Mouse (Mus musculus): ENCODE measurements around the gene Chsy1.

The Chsy1 gene

DNA sequence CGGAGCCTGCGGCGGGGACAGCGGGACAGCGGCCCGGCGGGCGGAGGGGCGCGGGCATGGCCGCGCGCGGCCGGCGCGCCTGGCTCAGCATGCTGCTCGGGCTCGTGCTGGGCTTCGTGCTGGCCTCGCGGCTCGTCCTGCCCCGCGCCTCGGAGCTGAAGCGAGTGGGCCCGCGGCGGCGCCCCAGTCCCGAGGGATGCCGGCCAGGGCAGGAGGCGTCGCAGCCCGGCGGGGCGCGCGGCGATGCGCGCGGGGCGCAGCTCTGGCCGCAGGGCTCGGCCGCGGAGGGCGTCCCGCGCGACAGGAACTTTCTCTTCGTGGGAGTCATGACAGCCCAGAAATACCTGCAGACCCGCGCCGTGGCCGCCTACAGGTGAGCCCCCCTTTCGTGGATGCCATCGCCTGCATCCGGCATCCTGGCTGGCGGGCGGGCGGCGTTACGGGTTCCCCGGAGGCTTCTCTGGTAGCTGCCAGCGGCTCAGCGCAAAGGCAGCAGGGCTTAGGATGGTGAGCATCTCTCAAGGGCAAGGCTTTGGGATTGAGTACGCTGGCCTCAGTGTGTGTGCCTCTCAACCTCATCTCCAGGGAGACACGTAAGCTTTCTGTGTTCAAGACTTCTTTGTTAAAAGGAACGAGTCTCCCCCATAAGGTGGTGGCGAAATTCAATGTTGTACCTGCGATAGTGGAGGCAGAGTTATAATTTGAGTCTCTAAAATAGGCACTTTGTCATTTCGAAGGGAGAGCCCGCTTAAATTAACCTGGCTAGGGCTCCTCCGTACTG lies 730 bp downstream of the Chsy1 start:
- DNase-seq (ENCODE audit: extremely low spot score, low spot score) = peak; percentile 67

DNA sequence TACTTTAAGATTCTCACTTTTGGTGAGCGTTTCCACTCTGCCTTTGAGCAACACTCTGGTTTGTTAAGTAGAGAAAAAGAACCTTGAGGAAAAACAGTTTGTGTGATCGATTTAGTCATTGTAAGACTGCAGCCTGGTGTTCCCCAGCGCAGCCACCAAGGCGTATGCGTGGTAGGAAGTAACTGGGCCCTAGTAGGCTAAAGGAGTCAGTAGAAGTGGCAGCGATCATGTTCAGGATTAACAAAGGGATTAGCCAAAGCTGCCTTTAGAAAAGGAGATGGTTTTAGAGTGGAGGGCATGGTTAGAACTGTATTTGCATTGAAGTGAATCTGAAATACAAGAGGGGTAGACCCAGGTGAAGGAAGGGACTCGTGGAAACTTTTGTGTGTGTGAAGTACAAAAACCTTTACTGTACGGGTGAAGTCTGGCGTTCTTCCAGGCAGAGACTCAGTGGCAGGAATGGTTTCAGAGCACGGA lies 1.4 kb downstream of the Chsy1 start:
- DNase-seq (ENCODE audit: extremely low spot score, low spot score) = no peak

DNA sequence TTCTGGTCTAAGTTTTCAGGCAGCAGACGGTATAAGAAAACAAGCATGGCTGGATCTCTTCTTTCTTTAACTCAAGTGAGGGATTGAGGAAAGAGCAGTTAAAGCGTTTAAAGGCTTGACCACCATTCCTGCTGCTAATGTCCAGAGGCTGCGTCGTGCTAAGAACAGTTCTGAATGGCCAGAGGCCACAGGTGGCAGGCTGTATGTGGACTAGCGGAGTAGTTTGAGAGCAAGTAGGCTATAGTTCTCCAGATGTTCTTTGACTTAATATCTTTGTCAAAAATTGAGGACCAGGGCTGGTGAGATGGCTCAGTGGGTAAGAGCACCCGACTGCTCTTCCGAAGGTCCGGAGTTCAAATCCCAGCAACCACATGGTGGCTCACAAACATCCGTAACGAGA lies 1.9 kb downstream of the Chsy1 start:
- DNase-seq (ENCODE audit: extremely low spot score, low spot score) = no peak

- DNase-seq (ENCODE audit: extremely low spot score, low spot score) = no peak
Observed at GRCm38 (mm10) chr7:66113561-66113960, 4.2 kb downstream of the Chsy1 start.

DNA sequence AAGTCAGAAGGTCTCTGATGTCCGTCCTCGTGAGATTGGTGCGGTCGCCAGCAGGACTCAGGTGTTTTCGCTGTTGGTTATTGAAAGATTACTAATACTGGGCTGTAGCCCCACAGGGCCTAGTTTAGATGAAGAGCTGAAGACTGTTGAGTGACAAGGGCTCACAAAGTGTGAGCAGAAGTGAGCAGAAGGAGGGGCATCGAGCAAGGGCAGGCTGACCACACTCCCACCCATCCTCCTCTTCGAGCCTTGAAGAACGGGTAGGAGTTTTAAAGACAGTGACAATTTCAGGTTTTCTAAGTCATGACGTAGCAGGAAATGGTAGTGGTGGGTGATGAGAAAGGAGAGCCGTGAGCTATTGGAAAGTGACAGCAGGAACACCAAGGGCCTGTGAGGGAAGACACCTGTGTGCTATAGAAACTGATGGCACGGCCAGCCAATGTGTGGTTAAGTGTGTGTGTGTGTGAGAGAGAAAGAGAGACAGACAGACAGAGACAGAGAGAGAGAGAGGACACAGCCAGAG lies 6.6 kb downstream of the Chsy1 start:
- no peak for DNase-seq (ENCODE audit: extremely low spot score, low spot score)

GRCm38 (mm10) chr7:66116906-66117482 lies 7.7 kb downstream of the Chsy1 start:
- no peak for DNase-seq (ENCODE audit: extremely low spot score, low spot score)

DNA sequence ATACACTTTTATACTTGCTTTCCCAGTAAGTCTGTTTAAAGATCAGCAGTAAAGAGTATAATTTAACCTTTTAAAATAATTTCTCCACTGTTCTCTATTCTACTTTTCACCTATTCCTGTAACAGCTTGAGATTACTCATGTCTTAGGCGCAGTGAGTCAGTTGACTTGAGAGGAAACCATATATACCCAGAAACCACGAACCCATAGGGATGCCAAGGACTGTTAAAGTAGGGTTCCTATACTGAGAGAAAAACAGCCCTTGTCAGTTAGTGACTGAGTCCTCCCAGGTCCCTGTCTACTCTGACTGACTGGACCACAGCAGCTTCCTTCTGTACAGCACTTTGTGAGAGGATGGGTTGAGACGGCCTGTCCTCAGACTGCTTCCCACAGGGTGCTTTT lies 8.7 kb downstream of the Chsy1 start:
- DNase-seq (ENCODE audit: extremely low spot score, low spot score) = no peak

DNA sequence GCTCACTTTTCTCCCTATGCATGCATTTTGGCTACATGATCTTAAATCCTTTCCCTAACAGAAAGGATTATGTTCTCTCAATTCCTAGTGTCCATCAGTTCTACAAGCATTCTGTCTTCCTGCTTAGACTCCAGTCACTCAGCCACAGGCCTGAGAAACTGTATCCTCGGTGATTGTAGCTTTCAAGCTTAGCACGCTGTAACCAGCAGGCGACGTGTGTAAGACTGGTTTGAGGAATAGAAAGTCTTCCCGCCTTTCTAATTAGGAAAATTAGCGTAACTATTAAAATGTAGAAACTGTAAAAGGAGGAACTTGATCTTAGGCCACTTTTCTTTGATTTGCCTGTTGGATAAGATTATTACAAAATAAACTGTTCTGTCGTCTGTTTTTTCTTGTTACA lies 9.5 kb downstream of the Chsy1 start:
- no peak for DNase-seq (ENCODE audit: extremely low spot score, low spot score)

- no peak for DNase-seq (ENCODE audit: extremely low spot score, low spot score)
Observed at GRCm38 (mm10) chr7:66120139-66120538, 10.8 kb downstream of the Chsy1 start.

- DNase-seq (ENCODE audit: extremely low spot score, low spot score) = no peak
Observed at GRCm38 (mm10) chr7:66120702-66121396, 11.5 kb downstream of the Chsy1 start.

- no peak for DNase-seq (ENCODE audit: extremely low spot score, low spot score)
Observed at GRCm38 (mm10) chr7:66124551-66124968, 15.2 kb downstream of the Chsy1 start.

GRCm38 (mm10) chr7:66125368-66125767 lies 16.1 kb downstream of the Chsy1 start:
- no peak for DNase-seq (ENCODE audit: extremely low spot score, low spot score)

GRCm38 (mm10) chr7:66127951-66128645 lies 18.8 kb downstream of the Chsy1 start:
- DNase-seq (ENCODE audit: extremely low spot score, low spot score) = no peak

DNA sequence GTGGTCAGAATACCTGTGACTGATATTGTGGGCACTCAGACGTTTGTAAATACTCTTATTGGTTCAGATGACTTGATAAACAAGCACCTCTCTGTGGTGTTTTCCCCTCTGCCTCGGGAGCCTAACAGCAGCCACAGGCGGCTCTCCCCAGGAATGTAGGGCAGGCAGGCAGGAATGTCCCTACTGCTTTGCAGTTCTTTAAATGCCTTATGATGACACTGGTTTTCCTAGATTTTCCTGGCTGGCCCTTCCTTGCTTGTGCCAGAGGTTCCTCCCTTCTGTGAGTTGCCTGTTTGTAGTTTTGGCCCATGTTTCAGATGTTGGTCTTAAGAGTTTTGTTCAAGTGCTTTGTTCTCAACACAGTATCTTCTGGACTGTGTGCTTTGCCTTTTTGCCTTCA lies 19.5 kb downstream of the Chsy1 start:
- no peak for DNase-seq (ENCODE audit: extremely low spot score, low spot score)

DNA sequence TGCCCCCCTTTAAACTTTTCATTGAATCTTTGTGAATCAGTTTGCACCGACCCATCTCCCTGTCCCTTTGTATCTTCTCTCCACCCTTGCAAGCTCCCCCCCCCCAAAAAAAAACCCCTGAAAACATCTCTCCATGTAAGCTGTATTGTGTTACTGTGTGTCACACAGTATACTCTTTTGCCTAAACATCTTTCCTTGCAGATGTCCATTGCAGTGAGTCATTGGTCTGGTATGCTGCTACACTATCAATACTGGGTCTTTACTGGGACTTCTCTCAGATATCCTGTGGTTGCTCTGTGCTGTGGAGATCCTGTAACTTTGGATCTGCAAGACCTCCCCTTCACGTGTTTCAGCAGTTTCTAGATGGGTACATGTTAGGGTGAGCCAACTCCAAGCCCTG lies 21.0 kb downstream of the Chsy1 start:
- DNase-seq (ENCODE audit: extremely low spot score, low spot score) = no peak

DNA sequence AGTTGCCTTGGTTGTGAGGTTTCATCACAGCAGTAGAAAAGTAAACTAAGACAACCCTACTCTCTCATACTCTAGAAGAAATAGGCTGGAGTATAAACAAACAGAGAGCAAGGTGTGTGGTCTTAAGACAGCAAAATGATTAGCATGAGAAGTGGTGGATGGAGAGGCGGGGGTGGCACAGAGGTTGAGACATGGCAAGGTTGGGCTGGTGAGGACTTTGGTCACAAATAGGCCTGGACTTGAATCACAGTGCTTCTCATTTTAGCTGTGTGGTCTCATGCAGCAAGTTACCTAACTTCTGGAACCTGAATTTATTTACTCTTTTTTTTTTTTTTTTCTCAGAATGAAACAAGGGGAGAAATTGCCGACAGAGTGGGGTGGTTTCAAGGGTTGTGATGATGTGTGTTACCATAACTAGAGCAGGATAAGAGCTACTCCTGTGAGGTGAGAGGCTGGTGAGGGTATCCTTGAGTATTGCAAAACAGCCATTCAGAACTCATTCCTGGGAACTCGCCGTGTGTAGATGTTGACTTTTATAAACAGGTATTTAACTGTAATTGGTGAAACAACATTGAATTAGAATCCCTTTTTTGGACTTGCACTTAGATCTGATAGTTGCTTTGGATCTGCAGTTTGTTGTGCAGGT lies 22.6 kb downstream of the Chsy1 start:
- DNase-seq (ENCODE audit: extremely low spot score, low spot score) = no peak

GRCm38 (mm10) chr7:66134154-66134553 lies 24.8 kb downstream of the Chsy1 start:
- no peak for DNase-seq (ENCODE audit: extremely low spot score, low spot score)

DNA sequence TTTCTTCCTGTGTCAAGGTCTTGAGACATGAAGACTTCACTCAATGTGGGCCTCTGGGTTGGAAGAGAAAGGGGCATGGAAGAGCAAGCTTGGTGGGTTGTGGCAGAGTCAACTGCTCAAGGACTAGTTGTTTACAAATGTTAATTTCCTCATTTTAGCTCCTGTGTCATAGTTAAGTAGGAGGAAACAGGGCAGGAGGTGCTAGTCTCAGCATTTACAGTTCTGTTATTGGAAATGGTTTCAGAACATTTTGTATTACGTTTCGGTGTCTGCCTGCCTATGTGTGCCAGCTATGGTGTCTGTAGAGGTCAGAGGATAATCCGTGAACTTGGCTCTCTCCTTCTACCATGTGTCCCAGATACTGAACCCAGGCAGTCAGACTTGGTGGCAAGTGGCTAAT lies 26.3 kb downstream of the Chsy1 start:
- DNase-seq (ENCODE audit: extremely low spot score, low spot score) = no peak

DNA sequence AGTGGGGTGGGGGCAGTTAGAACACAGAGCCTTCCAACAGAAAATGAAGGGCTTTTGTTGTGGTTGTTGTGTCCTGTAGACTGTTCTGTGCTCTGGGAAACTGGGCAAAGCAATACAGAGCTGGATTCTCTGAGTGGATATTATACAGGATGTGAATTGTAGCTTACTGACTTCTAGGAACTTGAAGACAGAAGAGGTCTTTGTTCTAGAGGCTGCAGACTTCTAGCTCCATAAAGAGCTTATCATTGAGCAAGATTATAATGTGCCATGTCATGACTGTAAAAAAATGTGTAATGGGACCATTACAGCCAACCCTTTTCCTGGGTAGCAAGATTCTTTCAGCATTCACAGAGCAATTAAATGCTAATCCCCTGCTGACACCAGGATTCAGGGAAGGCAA lies 26.9 kb downstream of the Chsy1 start:
- no peak for DNase-seq (ENCODE audit: extremely low spot score, low spot score)

DNA sequence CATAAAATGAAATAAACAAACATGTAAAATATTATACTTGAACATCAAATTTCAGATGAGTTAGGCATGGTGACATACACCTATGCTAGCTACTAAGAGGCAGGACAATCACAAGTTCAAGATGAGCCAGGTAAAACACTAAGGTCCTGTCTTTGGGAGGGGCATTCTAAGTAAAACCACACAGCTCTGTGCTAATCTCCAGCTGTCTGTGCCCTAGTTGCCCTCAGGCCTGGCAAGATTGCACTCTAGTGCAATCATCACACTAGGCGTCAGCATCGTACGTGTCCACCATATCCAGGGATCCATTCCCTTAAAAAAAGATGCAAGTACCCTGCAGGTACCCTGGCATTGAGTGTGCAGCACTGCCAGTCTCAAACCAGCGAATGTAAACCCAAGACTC lies 28.0 kb downstream of the Chsy1 start:
- no peak for DNase-seq (ENCODE audit: extremely low spot score, low spot score)

GRCm38 (mm10) chr7:66138301-66138700 lies 29.0 kb downstream of the Chsy1 start:
- DNase-seq (ENCODE audit: extremely low spot score, low spot score) = no peak
